Mouse (Mus musculus): Measurements from ENCODE around the gene Nup205.

Nup205 gene

DNA sequence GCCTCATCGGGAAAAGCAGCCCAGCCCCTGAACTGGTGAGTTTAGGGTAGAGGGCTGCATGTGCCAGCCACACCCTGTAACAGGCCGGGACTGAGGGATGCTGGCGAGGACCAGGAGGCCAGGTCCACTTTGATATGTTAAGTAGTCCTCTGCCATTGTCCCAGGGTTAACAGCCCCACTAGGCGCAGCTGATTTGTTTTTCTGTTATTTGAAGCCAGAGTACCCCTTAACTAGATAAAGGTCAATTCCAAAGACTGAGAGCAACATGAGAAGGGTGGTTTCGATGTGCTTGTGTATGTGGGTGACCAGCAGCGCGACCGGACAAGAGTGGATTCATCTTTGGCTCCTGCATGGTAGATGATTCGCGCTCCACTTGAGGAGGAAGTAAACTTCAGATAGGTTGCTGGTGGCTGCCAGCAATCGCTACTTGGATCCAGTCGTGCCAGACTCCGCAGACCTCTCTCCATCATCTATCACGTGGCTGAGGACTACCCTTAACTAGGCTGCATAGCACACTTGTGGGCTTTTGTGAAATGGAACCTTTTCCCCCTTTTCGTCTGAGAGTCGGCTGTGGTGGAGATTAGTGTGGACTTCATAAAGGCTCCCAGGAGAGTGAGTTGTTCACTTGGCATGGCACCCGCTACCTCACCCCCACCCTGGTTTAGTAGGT lies 74.7 kb downstream of the Nup205 start:
- DNase-seq (ENCODE audit: low read depth, low spot score) = no peak

DNA sequence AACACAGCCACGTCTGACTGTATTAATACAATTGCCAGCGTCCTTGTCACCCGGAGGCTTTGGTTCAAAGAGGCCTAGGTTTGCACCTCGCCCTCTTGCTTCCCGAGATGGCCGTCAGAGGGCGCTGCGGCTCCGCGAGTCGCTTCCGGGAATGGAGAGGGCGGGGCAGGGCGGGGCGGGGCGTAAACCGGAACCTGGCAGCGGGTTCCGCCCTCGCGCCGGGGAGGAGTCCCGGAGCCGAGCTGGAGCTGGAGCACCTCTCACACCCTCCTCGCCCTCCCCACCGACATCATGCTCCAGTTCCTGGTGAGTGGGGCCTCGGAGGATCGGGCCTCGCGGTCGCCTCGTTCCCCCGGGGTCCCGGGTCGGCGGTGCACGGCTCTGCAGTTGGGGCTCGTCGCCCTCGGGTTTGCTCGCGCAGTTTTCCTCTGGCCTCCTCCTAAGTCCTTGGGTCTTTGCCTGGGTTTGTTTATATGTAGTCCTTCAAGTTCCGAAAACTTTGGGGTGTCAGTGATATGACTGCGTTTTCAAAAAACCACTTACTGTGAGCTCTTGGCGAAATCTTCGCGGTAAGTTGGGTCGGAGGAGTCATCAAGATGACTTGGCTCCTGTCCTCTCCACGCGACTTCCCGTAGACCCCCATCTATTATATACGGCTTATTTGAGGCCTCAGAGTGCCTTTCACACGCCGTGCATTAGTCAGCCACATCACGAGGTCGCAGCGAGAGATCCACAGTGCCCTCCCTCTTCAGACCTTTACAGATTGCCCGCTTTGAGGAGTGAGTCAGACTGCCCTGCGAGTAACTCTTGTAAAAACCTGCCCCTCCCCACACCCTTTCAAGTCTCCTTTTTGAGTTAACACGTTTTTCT lies 75.5 kb downstream of the Nup205 start:
- peak; percentile 84 for DNase-seq (ENCODE audit: low read depth, low spot score)

DNA sequence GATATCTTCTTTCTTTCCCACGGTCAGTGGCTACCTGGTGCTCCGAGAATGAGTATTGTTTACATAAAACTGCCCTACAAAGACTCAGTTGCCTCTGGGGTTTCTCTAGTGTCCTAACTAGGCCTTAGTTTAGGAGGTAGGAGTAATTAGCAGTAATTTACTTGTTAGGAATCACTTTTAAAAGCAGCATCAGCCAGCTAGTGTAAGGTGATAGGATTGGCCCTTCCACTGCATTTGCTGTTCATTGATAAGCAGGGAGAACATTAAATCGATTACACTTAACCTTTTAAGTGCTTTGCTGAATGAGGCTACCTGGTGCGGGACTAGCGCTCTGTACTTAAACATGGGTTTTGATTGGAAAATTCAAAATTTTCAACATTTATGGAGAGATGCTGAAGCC lies 76.3 kb downstream of the Nup205 start:
- DNase-seq (ENCODE audit: low read depth, low spot score) = no peak

DNA sequence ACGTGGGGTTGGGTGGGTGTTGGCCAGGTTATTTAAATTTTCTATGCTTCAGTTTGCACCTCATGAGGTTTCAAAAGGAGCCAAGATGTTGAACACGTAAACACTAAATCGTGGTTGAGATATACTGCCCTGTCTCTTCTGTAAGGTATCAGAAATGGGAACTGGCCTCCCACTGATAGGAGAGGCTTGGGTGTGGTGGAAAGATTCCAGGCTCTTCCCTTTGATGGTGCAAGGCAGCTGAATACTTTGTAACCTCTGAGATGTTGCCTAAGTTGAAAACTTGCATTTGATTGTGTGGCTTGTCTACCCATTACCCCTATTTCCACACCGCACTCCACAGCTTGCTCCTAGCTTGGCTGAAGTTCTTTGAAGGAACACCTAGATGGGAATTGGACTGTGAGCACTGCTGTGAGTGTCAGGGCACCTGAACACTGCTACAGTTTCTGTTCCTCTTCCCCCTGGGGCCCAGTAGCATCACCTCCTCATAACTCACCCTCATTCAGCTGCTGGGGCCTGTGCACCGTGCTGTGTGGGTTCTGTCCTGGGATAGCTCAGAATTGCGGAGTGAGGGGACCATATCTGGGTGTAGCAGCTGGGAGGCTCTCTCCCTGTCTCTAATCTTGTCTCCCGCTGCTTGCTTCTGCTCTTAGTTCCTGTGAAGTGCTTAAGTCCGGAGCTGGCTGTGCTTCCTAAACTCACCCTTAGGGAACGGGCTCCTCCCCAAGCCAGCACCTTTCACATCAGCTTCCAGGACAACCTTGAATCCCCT lies 77.1 kb downstream of the Nup205 start:
- DNase-seq (ENCODE audit: low read depth, low spot score) = no peak

DNA sequence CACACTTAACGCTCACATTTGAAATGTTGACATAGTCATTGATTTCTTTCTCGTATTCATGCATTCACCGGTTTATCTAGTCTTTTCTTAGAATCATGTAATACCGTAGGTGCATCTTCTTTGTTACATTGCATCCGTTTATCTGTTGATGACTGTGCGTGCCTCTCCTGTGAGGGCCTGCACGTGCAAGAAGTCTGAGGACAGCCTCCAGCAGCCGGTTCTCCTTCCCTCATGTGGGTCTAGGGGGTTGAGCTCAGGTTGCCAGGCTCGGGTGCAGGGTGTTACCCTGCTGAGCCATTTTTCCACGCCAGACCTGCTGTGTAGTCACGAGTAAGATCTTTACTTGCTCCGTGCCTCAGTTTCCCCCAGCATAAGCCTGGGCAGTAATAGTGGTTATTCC lies 77.8 kb downstream of the Nup205 start:
- DNase-seq (ENCODE audit: low read depth, low spot score) = no peak

DNA sequence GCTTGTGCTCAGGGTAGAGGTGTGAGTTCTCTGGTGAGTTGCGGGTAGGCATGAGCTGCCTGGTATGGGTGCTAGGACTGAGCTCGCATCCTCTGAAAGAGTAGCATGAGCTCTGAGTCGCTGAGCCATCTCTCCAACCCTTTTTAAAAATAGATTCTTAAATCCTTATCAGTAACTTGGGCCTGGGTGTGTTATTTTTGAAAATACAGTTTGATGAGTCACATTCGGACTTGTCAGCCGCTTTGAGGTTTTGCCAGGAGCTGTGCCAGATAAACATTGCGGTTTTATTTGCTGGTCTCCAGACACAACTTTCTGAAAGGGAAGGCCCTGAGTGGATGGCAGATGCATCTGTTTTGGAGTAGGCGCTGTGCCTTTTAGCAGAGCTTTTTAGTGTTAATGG lies 79.5 kb downstream of the Nup205 start:
- DNase-seq (ENCODE audit: low read depth, low spot score) = no peak

DNA sequence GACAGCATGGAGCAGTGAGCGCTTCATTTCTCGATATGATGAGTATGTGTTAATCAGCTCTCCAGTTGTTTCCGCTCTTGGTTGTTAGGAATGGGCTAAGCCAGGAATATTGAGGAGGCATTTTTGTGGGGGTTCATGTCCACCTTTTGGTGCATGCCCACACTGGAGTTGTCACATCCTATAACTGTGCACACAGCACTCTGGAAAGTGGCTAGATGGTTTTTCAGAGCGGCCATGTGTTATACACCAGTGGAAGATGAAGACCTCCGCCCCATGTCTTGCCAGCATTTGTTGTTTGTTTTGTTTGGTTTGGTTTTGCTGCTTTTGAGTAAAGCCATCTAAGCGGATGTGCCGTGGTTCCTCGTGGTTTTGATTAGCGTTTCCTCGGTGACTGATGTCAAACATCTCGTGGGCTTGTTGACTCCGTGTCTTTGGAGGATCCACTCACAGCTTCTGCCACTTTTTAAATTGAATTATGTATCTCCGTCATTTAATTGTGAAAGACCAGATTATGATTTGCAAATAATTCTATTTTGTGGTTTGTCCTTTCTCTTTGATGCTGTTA lies 80.5 kb downstream of the Nup205 start:
- DNase-seq (ENCODE audit: low read depth, low spot score) = no peak

DNA sequence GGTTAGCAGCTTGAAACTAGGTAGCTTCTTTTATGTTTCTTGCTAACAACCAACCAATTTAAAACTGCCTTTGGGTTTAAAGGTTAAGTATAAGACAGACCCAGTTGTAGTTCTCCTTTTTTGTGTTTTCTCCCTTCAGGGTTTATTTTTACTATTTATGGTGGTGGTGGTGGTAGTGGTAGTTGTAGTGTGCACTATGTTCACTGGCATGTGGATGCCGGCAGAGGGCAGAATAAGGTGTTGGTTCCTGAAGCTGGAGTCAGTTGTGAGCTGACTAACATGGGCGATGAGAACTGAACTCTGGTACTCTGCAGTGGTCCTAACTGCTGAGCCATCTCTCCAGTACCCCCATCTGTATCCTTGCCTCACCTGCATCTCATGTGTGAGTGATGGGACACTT lies 81.7 kb downstream of the Nup205 start:
- DNase-seq (ENCODE audit: low read depth, low spot score) = no peak

DNA sequence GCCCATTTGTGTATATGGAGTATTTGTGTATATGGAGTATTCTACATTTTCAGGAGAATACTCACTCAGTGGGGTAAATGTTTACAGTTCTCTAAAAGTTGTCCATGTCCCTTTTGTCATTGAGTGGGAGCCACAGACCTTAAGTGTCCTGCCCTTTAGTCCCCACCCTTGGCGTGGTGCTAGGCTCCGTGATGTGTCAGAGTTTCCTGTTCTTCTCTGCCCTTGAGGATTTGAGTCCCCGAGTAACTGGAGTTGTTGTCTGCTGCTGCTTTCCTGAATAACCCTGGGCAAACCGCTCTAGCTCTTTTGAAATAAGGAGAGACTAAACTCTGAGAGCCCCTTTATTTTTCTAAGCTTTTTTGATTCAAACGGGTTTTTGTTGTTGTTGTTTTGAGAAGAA lies 82.3 kb downstream of the Nup205 start:
- DNase-seq (ENCODE audit: low read depth, low spot score) = no peak

DNA sequence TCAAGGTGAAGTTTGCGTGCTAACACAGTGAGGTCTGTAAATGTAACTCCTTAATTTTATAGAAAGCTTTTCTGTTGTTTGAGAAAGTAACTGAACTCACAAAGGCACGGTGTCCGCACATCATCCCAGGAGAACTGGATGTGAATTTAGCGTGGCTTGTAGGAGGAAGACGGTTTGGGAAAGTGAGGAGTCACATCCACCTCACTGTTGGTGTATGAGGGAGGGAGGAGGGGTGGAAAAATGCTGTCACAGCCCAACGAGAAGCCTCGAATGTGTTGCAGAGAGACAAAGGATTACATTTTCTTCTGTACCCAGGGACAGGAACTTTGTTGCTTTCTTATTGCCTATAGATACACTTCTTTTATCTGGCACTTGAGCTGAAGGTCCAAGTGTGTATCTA lies 83.3 kb downstream of the Nup205 start:
- DNase-seq (ENCODE audit: low read depth, low spot score) = no peak

DNA sequence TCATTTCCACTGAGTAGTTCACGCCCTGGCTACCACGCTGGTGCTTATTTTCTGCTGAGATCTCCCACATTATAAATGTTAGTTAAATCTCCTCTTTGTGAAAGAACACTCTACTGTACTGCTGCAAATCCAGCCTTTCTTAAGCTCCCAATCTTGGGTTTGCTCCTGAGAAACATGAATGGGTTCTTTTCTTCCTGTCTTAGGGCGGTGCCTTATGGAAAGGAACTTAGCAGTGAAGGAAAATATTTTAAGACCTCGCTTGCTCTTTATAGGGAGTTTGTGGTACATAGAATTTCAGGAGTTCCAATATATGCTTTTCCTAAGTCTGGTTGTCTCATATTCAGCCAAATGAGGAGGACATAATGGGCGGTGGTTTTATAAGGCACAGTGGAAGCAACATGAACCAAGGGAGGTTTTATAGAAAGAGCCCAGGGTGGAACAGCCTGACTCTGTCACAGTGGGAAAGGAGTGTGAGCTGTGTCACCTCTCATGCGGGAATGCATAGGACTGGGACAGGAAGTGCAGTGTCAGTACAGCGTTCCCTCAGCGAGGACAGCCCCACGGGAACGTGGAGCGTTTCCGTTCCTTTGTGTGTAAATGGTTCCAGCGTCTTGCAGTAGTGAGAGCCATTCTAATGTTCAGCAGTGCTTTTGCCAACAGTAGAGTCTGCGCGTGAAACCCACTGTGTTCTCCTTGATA lies 88.5 kb downstream of the Nup205 start:
- no peak for DNase-seq (ENCODE audit: low read depth, low spot score)

DNA sequence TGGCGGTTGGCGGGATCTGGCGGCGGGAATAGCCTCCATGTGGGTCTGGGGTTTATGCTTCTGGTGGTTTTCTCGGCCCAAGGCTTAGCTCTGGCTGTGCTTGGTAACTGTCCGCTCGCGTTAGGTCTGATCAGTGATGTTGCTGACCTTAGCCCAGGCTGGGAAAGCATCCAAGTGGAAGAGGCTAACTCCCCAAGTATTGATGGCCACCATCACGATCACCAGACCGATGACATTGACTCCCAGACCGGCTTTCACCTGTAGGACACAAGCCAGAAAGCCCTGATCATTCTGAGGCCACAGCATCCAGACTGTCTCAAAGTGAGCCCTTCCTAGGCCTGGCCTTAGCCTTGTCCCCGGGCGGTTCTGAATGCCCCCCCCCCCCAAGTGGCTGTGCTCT lies 91.5 kb downstream of the Nup205 start:
- DNase-seq (ENCODE audit: low read depth, low spot score) = no peak

DNA sequence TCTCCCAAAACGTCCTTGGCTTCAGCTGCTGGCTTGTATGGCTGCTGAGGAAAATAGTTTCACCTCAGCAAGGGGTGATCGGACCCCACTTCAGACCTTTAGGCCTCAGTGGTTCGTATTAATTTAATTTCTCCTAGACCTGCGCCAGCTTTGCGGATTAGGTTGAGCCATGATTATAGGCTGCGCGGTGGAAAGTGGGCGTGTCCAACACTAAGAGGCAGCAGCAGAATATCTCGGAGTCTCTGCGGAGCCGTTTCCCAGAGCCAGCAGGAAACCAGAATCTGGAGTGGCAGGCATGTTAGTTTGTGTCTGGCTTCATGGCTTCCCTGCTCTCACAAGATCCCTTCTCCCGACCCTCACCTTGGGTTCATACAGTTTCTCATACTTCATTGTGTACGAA lies 92.4 kb downstream of the Nup205 start:
- no peak for DNase-seq (ENCODE audit: low read depth, low spot score)

DNA sequence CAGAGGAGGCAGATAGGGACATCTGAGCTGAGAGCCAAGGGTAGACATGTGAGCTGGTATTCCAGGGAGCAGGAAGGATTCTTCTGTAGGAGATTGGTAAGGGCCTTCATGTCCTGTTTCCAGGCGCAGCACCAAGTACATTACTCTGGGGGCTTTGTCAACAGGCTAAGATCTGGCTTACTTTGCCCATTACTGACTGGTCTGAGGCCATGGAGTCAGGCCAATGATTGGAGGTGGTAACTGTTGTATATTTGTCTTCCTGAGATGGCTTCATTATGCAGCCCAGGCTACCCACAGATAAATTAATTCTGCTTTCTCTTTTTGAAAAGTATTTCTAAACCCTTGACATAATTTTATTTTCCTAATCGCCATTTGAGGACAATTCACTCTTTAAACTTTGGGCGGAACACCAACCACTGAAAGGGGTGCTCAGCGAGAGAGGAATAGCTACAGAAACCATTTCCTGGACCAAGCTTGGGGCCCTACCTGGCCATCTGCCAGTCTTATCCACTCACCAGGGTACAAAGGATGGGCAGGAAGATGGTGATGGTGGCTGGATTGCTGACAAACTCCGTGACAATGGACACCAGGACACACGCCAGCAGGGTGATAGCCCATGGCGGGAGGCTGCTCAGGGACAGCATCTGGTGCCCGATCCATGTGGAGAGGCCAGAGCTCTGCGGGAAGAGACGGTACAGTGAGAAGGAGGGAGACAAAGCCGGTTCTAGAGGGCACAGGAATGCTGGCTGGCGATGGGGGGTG lies 94.1 kb downstream of the Nup205 start:
- DNase-seq (ENCODE audit: low read depth, low spot score) = no peak

DNA sequence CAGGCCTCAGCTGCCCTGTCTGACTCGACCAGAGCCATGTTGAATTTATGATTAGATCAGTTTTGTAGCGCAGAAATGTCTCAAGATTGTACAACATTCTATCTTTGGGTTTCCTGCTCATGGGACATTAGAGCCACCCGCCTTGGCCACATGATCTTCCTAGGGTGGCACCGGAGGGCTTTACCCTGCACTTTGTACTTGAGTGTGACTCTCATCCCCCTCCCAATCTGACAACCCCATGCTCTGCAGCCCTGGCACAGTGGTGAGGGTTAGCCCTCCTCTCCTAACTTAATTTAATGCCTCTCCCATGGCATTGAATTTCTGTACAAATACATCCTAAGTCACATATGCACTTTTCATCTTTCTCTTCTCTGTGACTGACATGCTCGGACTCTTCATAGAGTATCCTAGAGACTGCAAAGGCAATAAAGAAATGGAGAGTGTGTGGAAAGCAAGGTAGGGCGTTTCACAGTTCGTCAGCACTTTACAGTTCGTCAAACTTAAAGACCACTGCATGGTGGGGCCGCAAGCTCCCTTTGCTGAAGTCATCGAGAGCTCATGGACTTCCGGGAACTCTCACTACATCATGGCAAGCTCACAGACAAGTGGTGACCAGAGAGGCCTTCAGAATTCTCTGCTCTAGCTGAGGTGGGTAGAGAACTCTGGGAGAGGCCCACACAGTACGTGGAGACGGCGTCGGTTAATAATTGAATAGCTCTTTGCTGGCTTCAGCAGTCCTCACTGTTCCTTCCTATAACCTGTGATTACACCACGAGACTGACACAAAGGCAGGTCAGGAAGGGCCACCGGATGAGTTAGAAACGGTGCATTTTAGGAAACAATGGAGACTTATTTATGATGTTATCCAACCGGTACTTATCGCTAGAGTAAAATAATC lies 94.9 kb downstream of the Nup205 start:
- no peak for DNase-seq (ENCODE audit: low read depth, low spot score)

DNA sequence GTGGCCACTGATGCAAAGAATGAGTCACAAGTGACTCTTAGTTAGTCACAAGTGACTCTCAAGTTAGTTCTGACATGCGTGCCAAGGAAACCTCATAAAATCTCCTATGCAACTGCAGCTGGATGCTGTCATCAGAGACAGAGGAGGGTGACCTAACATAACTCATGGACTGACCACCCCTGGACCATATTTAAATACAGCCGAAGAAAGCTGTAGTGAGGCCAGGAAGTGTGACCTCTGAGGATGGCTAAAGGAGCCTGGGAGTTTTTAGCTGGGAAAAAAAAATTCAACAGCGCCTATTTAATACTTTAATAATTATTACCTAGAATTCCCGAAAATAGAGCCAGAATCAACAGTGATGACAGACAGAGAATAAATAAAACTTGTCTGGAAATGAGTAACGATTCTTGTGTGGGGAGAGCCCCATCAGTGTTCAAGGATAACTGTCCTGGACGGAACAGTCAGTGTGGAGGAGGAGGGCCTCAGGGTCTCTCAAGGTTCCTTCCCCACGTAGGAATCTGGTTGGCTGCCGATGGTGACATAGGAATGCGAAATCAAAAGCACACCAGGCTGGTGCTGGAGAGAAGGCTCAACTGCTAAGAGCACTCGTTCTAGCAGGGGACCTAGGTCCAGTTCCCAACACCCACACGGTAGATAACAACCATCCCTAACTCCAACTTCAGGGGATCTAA lies 96.3 kb downstream of the Nup205 start:
- no peak for DNase-seq (ENCODE audit: low read depth, low spot score)

DNA sequence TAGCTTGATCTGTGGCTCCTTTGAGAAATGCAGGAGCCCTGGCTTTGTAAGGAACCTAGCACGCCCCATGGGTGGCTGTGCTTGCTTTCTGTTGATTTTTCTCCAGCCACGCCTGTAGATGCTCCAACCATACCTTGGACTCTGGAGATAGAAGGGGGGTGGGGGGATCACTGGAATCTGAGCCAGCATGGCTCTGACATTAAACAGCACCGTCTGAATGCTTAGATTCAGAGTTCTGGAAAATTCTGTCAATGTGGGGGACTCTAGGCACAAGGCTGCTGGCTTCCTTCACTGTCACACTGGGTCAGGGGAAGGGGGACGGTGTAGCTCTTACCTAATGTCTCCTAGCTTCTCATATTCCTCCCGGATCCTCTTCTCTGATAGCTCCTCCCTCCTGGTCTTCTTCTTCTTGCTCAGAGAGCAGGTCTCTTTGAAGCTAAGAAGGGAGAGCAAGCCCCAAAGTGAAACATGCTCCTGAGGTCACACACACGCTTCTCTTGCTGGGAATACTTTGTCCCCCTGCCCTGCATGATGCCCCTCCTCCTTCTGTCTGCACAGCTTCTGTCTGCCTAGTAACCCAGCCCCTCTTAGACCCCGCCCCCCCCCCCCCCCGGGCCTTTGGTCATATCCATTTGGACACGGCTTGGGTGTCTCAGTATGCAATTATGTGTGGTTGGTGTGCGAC lies 100.8 kb downstream of the Nup205 start:
- DNase-seq (ENCODE audit: low read depth, low spot score) = no peak

DNA sequence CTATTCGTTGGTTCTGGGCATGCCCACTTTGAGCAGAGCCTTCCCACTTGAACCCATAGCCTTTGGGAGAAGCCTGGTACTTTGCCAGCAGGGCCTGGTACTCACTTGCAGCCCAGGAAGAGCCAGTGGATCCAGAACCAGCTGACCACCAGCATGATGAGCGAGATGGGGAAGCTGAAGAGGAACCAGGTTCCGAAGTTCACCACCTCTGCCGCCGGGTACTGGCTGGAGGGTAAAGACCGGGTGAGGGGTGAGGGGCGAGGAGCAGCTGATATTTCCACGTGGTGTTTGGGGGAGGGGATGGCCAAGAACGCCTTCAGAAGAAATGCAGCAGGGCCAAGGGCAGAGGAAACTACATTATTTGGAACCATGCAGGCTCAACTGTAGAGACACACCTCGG lies 102.1 kb downstream of the Nup205 start:
- DNase-seq (ENCODE audit: low read depth, low spot score) = no peak

Data from embryo, embryonic 11.5 days (tissue).